Mouse (Mus musculus) thymus, adult 2 months (tissue): ENCODE measurements around the gene Adora2b. TPM values are rescaled to one million over a fixed set of nuclear protein-coding genes. Genes with fewer than 3 reads are reported as not detected.

Source experiments
- DNase-seq: peaks from one replicate; pipeline ENCODE4 v3.0.0; 2021
- H3K27ac ChIP-seq: fragments of 200-500 bp; 2 replicates; pipeline ENCODE4 v1.5.1; 2012; ENCODE audit warnings: low read length, control low read depth; ENCODE audit not compliant: control insufficient read depth, insufficient read depth
- H3K27me3 ChIP-seq: fragments of 200-500 bp; 2 replicates; pipeline ENCODE4 v1.6.1; 2012; ENCODE audit warnings: mild to moderate bottlenecking, low read length, moderate library complexity, mixed read lengths; ENCODE audit not compliant: control insufficient read depth, insufficient read depth
- H3K36me3 ChIP-seq: fragments of 200-500 bp; 2 replicates; pipeline ENCODE4 v1.6.1; 2012; ENCODE audit warnings: mild to moderate bottlenecking, low read length, moderate library complexity; ENCODE audit not compliant: control insufficient read depth, insufficient read depth
- H3K4me1 ChIP-seq: fragments of 200-500 bp; replicated peaks from 2 replicates; pipeline ENCODE4 v1.6.1; 2012; ENCODE audit warnings: low read length; ENCODE audit not compliant: control insufficient read depth, insufficient read depth
- H3K4me3 ChIP-seq: fragments of 200-500 bp; 2 replicates; pipeline ENCODE4 v1.5.1; 2012; ENCODE audit warnings: mild to moderate bottlenecking, low read length, control low read depth, moderate library complexity; ENCODE audit not compliant: control insufficient read depth, insufficient read depth
- CTCF ChIP-seq: fragments of 200-500 bp; IDR thresholded peaks from 2 replicates; pipeline ENCODE4 v1.5.1; 2012; ENCODE audit warnings: mild to moderate bottlenecking, control low read depth, low read length, moderate library complexity, borderline replicate concordance; ENCODE audit not compliant: control insufficient read depth, poor library complexity, insufficient read depth; ENCODE audit errors: extremely low read depth
- POLR2A ChIP-seq: fragments of 200-500 bp; IDR thresholded peaks from 2 replicates; pipeline ENCODE4 v1.6.1; 2012; ENCODE audit warnings: mild to moderate bottlenecking, low read length, control low read depth, moderate library complexity; ENCODE audit not compliant: control insufficient read depth, poor library complexity, insufficient read depth; ENCODE audit errors: extremely low read depth
- WGBS: fragments of 180-500 bp; shearing (Covaris S2); methylation state at CpG from one replicate; pipeline ENCODE4 v1.1.7; 2018; 5-methylcytosine and 5-hydroxymethylcytosine counted together
- polyA plus RNA-seq: library from polyadenylated mRNA; depleted of rRNA; stranded (reverse); fragments of >200 nt; gene quantifications from 2 replicates; pipeline ENCODE4 v1.2.3, GENCODE M21; 2012

Gene Adora2b
- polyA plus RNA-seq, 1 experiment: 2.6 TPM

GRCm38 (mm10) chr11:62215107-62215506, 33.7 kb upstream of the Adora2b start:
- WGBS: 81% methylated on average over 2 of the region's 2 CpGs
- Histone ChIP-seq H3K27me3 (no peaks in the 10 kb centered on the region), H3K4me1 (no peaks in the 10 kb centered on the region), H3K4me3 (no peak overlapping the region), H3K36me3 (no peaks in the 10 kb centered on the region), H3K27ac (no peak overlapping the region)
- TF ChIP-seq CTCF: no peak
- TF ChIP-seq POLR2A: no peak
- DNase-seq: no peak

- Histone ChIP-seq H3K4me1 (peaks cover 9% of the 10 kb centered on the region), H3K36me3 (no peaks in the 10 kb centered on the region), H3K27me3 (no peaks in the 10 kb centered on the region), H3K27ac (no peak overlapping the region), H3K4me3 (no peak overlapping the region)
- DNase-seq: no peak
- 93% methylated on average over 6 of the region's 6 CpGs for WGBS
- no peak for TF ChIP-seq POLR2A
- no peak for TF ChIP-seq CTCF
These were observed 31.0 kb upstream of the Adora2b start for GRCm38 (mm10) chr11:62217751-62218150.

GRCm38 (mm10) chr11:62220756-62221510, 27.9 kb upstream of the Adora2b start:
- 83% methylated on average over 7 of the region's 7 CpGs for WGBS
- no peaks in the 10 kb centered on the region for H3K27me3 ChIP-seq
- no peak overlapping the region for H3K4me3 ChIP-seq
- no peak overlapping the region for H3K27ac ChIP-seq
- H3K4me1 ChIP-seq: peaks cover 9% of the 10 kb centered on the region
- TF ChIP-seq POLR2A (no peak), CTCF (no peak)
- no peaks in the 10 kb centered on the region for H3K36me3 ChIP-seq
- DNase-seq: no peak

GRCm38 (mm10) chr11:62223416-62223815, 25.4 kb upstream of the Adora2b start:
- TF ChIP-seq POLR2A: no peak
- no peak for TF ChIP-seq CTCF
- H3K4me1 ChIP-seq: peaks cover 9% of the 10 kb centered on the region

GRCm38 (mm10) chr11:62223962-62224361, 24.8 kb upstream of the Adora2b start:
- WGBS: 43% methylated on average over 7 of the region's 7 CpGs
- DNase-seq: no peak
- no peak overlapping the region for H3K27ac ChIP-seq
- peaks cover 9% of the 10 kb centered on the region for H3K4me1 ChIP-seq
- H3K4me3 ChIP-seq: no peak overlapping the region
- TF ChIP-seq CTCF: no peak
- no peak for TF ChIP-seq POLR2A
- H3K36me3 ChIP-seq: no peaks in the 10 kb centered on the region
- no peaks in the 10 kb centered on the region for H3K27me3 ChIP-seq

More at GRCm38 (mm10) chr11:62223416-62223815, 25.4 kb upstream of the Adora2b start:
- 46% methylated on average over 5 of the region's 5 CpGs for WGBS
- no peak for DNase-seq
- Histone ChIP-seq H3K27ac (no peak overlapping the region), H3K4me3 (no peak overlapping the region), H3K27me3 (no peaks in the 10 kb centered on the region), H3K36me3 (no peaks in the 10 kb centered on the region)

- WGBS: 90% methylated on average over 4 of the region's 4 CpGs
- TF ChIP-seq CTCF: no peak
- no peak for TF ChIP-seq POLR2A
- H3K4me1 ChIP-seq: peaks cover 9% of the 10 kb centered on the region
- no peak overlapping the region for H3K27ac ChIP-seq
- no peak overlapping the region for H3K4me3 ChIP-seq
- no peaks in the 10 kb centered on the region for H3K36me3 ChIP-seq
- no peak for DNase-seq
- no peaks in the 10 kb centered on the region for H3K27me3 ChIP-seq
These were observed 24.0 kb upstream of the Adora2b start for GRCm38 (mm10) chr11:62224797-62225196.
